ENCODE assay signal across 12 mouse cellular contexts in genomic region chr10:80020603-80021319, GRCm38 (mm10). TPM values are rescaled to one million over a fixed set of nuclear protein-coding genes. Genes with fewer than 3 reads are reported as not detected.
DNase-seq lines count a peak whose midpoint lies in the region; ATAC-seq and TF ChIP-seq lines count a peak whose summit lies in the region.
"Had no signal": no experiment of that assay in that cellular context is flagged by ENCODE, and none has a peak within 500 bp of the region (broad histone marks: within the 10 kb centered on the region; RNA-seq: fewer than 3 reads in every experiment).

No protein-coding gene starts in this region.

- peaks cover 15% of the 10 kb centered on the region for H3K36me3 ChIP-seq in forebrain, embryonic 10.5 days (replicated peaks)
- no peaks in the 10 kb centered on the region for H3K36me3 ChIP-seq in forebrain, embryonic 14.5 days (ENCODE audit: control insufficient read depth, insufficient read depth, low read length)
- H3K36me3 ChIP-seq in kidney, postnatal 0 days (ENCODE audit: insufficient read depth, low read length) = no peaks in the 10 kb centered on the region
- peaks cover 38% of the 10 kb centered on the region for H3K36me3 ChIP-seq in limb, embryonic 10.5 days
- H3K36me3 ChIP-seq: forebrain, embryonic 15.5 days had no signal

- no peak overlapping the region for H3K9ac ChIP-seq in forebrain, embryonic 14.5 days (ENCODE audit: low read length)
- peak overlapping the region; percentile 35; the same call in 1 of the 2 replicates for H3K9ac ChIP-seq in kidney, postnatal 0 days (ENCODE audit: low read depth, low read length)
- H3K9ac ChIP-seq: forebrain, embryonic 15.5 days had no signal

- WGBS in forebrain, embryonic 10.5 days = 83% methylated on average over 18 of the region's 18 CpGs
- 84% methylated on average over 18 of the region's 18 CpGs for WGBS in forebrain, embryonic 14.5 days
- WGBS in kidney, postnatal 0 days = 82% methylated on average over 18 of the region's 18 CpGs
- 88% methylated on average over 18 of the region's 18 CpGs for WGBS in limb, embryonic 10.5 days

- peaks cover 47% of the 10 kb centered on the region for H3K27me3 ChIP-seq in forebrain, embryonic 10.5 days (ENCODE audit: poor library complexity, severe bottlenecking)
- peaks cover 16% of the 10 kb centered on the region; the same call in 1 of the 2 replicates for H3K27me3 ChIP-seq in forebrain, embryonic 14.5 days (replicated peaks; ENCODE audit: control insufficient read depth, insufficient read depth, low read length)
- no peaks in the 10 kb centered on the region for H3K27me3 ChIP-seq in kidney, postnatal 0 days (ENCODE audit: insufficient read depth, low read length)
- H3K27me3 ChIP-seq in limb, embryonic 10.5 days (ENCODE audit: low read depth, poor library complexity, severe bottlenecking) = peaks cover 22% of the 10 kb centered on the region

- peak overlapping the region; percentile 88; the same call in 1 of the 2 replicates for H3K27ac ChIP-seq in forebrain, embryonic 10.5 days
- no peak overlapping the region for H3K27ac ChIP-seq in forebrain, embryonic 14.5 days (ENCODE audit: low read depth, low read length)
- no peak overlapping the region for H3K27ac ChIP-seq in kidney, postnatal 0 days
- H3K27ac ChIP-seq in limb, embryonic 10.5 days = peak overlapping the region; percentile 93
- H3K27ac ChIP-seq: forebrain, embryonic 15.5 days had no signal

- H3K9me3 ChIP-seq in forebrain, embryonic 10.5 days = no peaks in the 10 kb centered on the region
- no peaks in the 10 kb centered on the region for H3K9me3 ChIP-seq in forebrain, embryonic 14.5 days (replicated peaks; ENCODE audit: control insufficient read depth, low read length)
- H3K9me3 ChIP-seq in kidney, postnatal 0 days (replicated peaks; ENCODE audit: low read length) = no peaks in the 10 kb centered on the region
- H3K9me3 ChIP-seq in limb, embryonic 10.5 days (replicated peaks) = no peaks in the 10 kb centered on the region
- H3K9me3 ChIP-seq: forebrain, embryonic 15.5 days had no signal

- peak overlapping the region; percentile 47 for H3K4me3 ChIP-seq in forebrain, embryonic 10.5 days
- no peak overlapping the region for H3K4me3 ChIP-seq in forebrain, embryonic 14.5 days (ENCODE audit: low read depth, low read length)
- H3K4me3 ChIP-seq in kidney, postnatal 0 days (replicated peaks; ENCODE audit: low read depth, low read length) = no peak overlapping the region
- peak overlapping the region; percentile 56 for H3K4me3 ChIP-seq in limb, embryonic 10.5 days
- H3K4me3 ChIP-seq: forebrain, embryonic 15.5 days had no signal

- H3K4me2 ChIP-seq in forebrain, embryonic 14.5 days (ENCODE audit: low read length) = no peak overlapping the region
- H3K4me2 ChIP-seq in kidney, postnatal 0 days (ENCODE audit: low read length) = no peak overlapping the region; the same call in 1 of the 2 replicates

- peaks cover 35% of the 10 kb centered on the region for H3K4me1 ChIP-seq in forebrain, embryonic 10.5 days
- H3K4me1 ChIP-seq in forebrain, embryonic 14.5 days (ENCODE audit: control insufficient read depth, insufficient read depth, low read length) = no peaks in the 10 kb centered on the region
- H3K4me1 ChIP-seq in kidney, postnatal 0 days (replicated peaks; ENCODE audit: insufficient read depth, low read length) = peaks cover 8% of the 10 kb centered on the region; the same call in 1 of the 2 replicates
- peaks cover 49% of the 10 kb centered on the region for H3K4me1 ChIP-seq in limb, embryonic 10.5 days
- H3K4me1 ChIP-seq: forebrain, embryonic 15.5 days had no signal

- peak; percentile 20; the same call in 1 of the 2 replicates for TF ChIP-seq CTCF in kidney, postnatal 0 days (IDR thresholded peaks at IDR 0.05; ENCODE audit: low read depth)

- no peak for ATAC-seq in forebrain, embryonic 14.5 days
- no peak for ATAC-seq in kidney, postnatal 0 days (replicated peaks; ENCODE audit: low FRiP score, low read depth)
- ATAC-seq: forebrain, embryonic 15.5 days had no signal

- no peak for DNase-seq in forebrain, embryonic 10.5 days (ENCODE audit: extremely low spot score, low spot score)
- no peak for DNase-seq in forebrain, embryonic 14.5 days (ENCODE audit: low spot score)
- no peak for DNase-seq in kidney, postnatal 0 days (ENCODE audit: low spot score)
- DNase-seq in kidney, postnatal 10 days = no peak
- DNase-seq in 416B (ENCODE audit: low read depth) = peak; percentile 37
- DNase-seq in limb, embryonic 10.5 days (ENCODE audit: low spot score) = no peak
- DNase-seq in frontal cortex, postnatal 25 days (ENCODE audit: low spot score in 2 of 2) = no peak
- no peak for DNase-seq in ovary, postnatal 14 days (ENCODE audit: low spot score)
- DNase-seq: adrenal gland, adult 2 months; kidney, postnatal 36 days; right cerebral cortex, postnatal 25 days had no signal

RNA-seq across cellular contexts. Expression of gene Arhgap45, which starts 4.3 kb away (rescaled TPM):
- polyA plus RNA-seq in forebrain, embryonic 10.5 days (2016; fragmentation: Nextera tagmentation; extraction: Ambion mirVana) = 8.0 and 9.1 TPM in 2 replicates
- polyA plus RNA-seq in forebrain, embryonic 14.5 days (2014; fragmentation: Nextera tagmentation; extraction: Ambion mirVana) = 1.1 and 1.5 TPM in 2 replicates
- polyA plus RNA-seq in kidney, postnatal 0 days (2015; fragmentation: Nextera tagmentation; extraction: Ambion mirVana) = 4.0 and 4.6 TPM in 2 replicates
- polyA plus RNA-seq in limb, embryonic 10.5 days (2016; fragmentation: Nextera tagmentation; extraction: Ambion mirVana) = 14.9 and 15.5 TPM in 2 replicates

RNA-seq across cellular contexts. Expression of gene Polr2e, which starts 18.8 kb away (rescaled TPM):
- polyA plus RNA-seq in forebrain, embryonic 10.5 days (2016; fragmentation: Nextera tagmentation; extraction: Ambion mirVana) = 279 and 286 TPM in 2 replicates
- polyA plus RNA-seq in forebrain, embryonic 14.5 days (2014; fragmentation: Nextera tagmentation; extraction: Ambion mirVana) = 205 and 219 TPM in 2 replicates
- 208 and 210 TPM in 2 replicates for polyA plus RNA-seq in kidney, postnatal 0 days (2015; fragmentation: Nextera tagmentation; extraction: Ambion mirVana)
- 319 and 357 TPM in 2 replicates for polyA plus RNA-seq in limb, embryonic 10.5 days (2016; fragmentation: Nextera tagmentation; extraction: Ambion mirVana)

RNA-seq across cellular contexts. Expression of gene Abca7, which starts 24.5 kb away (rescaled TPM):
- polyA plus RNA-seq in forebrain, embryonic 10.5 days (2016; fragmentation: Nextera tagmentation; extraction: Ambion mirVana) = 2.9 and 3.1 TPM in 2 replicates
- 2.1 and 3.1 TPM in 2 replicates for polyA plus RNA-seq in forebrain, embryonic 14.5 days (2014; fragmentation: Nextera tagmentation; extraction: Ambion mirVana)
- polyA plus RNA-seq in kidney, postnatal 0 days (2015; fragmentation: Nextera tagmentation; extraction: Ambion mirVana) = 2.4 and 2.6 TPM in 2 replicates
- 2.0 and 2.3 TPM in 2 replicates for polyA plus RNA-seq in limb, embryonic 10.5 days (2016; fragmentation: Nextera tagmentation; extraction: Ambion mirVana)

RNA-seq across cellular contexts. Expression of gene Gpx4, which starts 26.2 kb away (rescaled TPM):
- 670 and 692 TPM in 2 replicates for polyA plus RNA-seq in forebrain, embryonic 10.5 days (2016; fragmentation: Nextera tagmentation; extraction: Ambion mirVana)
- 555 and 632 TPM in 2 replicates for polyA plus RNA-seq in forebrain, embryonic 14.5 days (2014; fragmentation: Nextera tagmentation; extraction: Ambion mirVana)
- 901 and 946 TPM in 2 replicates for polyA plus RNA-seq in kidney, postnatal 0 days (2015; fragmentation: Nextera tagmentation; extraction: Ambion mirVana)
- polyA plus RNA-seq in limb, embryonic 10.5 days (2016; fragmentation: Nextera tagmentation; extraction: Ambion mirVana) = 589 and 631 TPM in 2 replicates

RNA-seq across cellular contexts. Expression of gene Cnn2, which starts 32.4 kb away (rescaled TPM):
- polyA plus RNA-seq in forebrain, embryonic 10.5 days (2016; fragmentation: Nextera tagmentation; extraction: Ambion mirVana) = 222 and 226 TPM in 2 replicates
- 33.2 and 40.0 TPM in 2 replicates for polyA plus RNA-seq in forebrain, embryonic 14.5 days (2014; fragmentation: Nextera tagmentation; extraction: Ambion mirVana)
- polyA plus RNA-seq in kidney, postnatal 0 days (2015; fragmentation: Nextera tagmentation; extraction: Ambion mirVana) = 221 and 261 TPM in 2 replicates
- 261 and 301 TPM in 2 replicates for polyA plus RNA-seq in limb, embryonic 10.5 days (2016; fragmentation: Nextera tagmentation; extraction: Ambion mirVana)

Comparison
In these comparisons a context has a peak if more than half of its experiments do, and no peak if none do; other contexts are left out.
1. H3K27ac ChIP-seq: peak in forebrain, embryonic 10.5 days (single experiment) and limb, embryonic 10.5 days (single experiment); none in forebrain, embryonic 14.5 days (single experiment) and kidney, postnatal 0 days (single experiment).
2. H3K4me3 ChIP-seq: peak in forebrain, embryonic 10.5 days (single experiment) and limb, embryonic 10.5 days (single experiment); none in forebrain, embryonic 14.5 days (single experiment) and kidney, postnatal 0 days (single experiment).